Mouse (Mus musculus) heart, adult 2 months (tissue): ENCODE results near the gene Sdr9c7.

Experiments used
- CTCF ChIP-seq: fragments of 200-600 bp; IDR thresholded peaks from 2 replicates; pipeline ENCODE4 v1.8.1; 2022; ENCODE audit warnings: antibody characterized with exemption, mild to moderate bottlenecking, moderate library complexity
- EP300 ChIP-seq: fragments of 200-500 bp; IDR thresholded peaks from 2 replicates; pipeline ENCODE4 v1.6.1; 2011; ENCODE audit warnings: low read depth, low read length, control low read depth; ENCODE audit not compliant: insufficient read depth
- POLR2A ChIP-seq: fragments of 200-500 bp; IDR thresholded peaks from 2 replicates; pipeline ENCODE4 v1.6.1; 2011; ENCODE audit warnings: mild to moderate bottlenecking, low read depth, low read length, control low read depth; ENCODE audit not compliant: insufficient read depth

DNA sequence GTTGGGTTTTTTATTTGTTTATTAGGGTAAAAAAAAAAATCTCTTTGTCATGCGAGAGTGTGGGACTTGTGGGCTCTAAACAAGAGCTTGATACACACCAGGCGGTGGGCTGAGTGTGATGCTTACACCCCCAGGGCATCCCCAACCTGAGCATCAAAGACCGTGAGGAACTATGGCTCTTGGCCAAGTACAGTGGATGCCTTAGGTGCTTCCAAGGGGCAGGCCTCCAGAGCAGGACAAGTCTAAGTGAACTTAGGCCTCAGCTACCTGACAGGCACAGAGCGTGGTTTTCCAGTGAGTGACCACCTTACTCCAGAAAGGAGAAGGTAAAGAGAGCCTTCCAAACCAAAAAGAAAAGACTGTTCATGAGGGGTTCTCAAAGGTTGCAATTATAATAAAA lies 11.3 kb upstream of the Sdr9c7 start:
- TF ChIP-seq EP300 = no peak
- TF ChIP-seq POLR2A = no peak
- no peak for TF ChIP-seq CTCF
